Mouse (Mus musculus): ENCODE measurements around the gene Camk2n1. TPM values are rescaled to one million over a fixed set of nuclear protein-coding genes. Genes with fewer than 3 reads are reported as not detected.

Gene Camk2n1
- polyA plus RNA-seq, 1 experiment from 2014 or later: 2.7 TPM

- H3K4me1 ChIP-seq (ENCODE audit: control insufficient read depth, insufficient read depth, low read length): peaks cover 6% of the 10 kb centered on the region
- H3K9me3 ChIP-seq (replicated peaks; ENCODE audit: control insufficient read depth, low read length): no peaks in the 10 kb centered on the region
- no peak for ATAC-seq (replicated peaks; ENCODE audit: insufficient number of reproducible peaks, low FRiP score, low TSS enrichment, low read depth)
- no peak overlapping the region for H3K27ac ChIP-seq (replicated peaks; ENCODE audit: low read depth, low read length)
- H3K36me3 ChIP-seq (replicated peaks; ENCODE audit: control insufficient read depth, insufficient read depth, low read depth, low read length): no peaks in the 10 kb centered on the region
- peaks cover 15% of the 10 kb centered on the region for H3K27me3 ChIP-seq (ENCODE audit: control insufficient read depth, insufficient read depth, low read length)
- DNase-seq (ENCODE audit: low spot score): no peak
- no peak overlapping the region for H3K4me2 ChIP-seq (ENCODE audit: low read depth, low read length)
- no peak overlapping the region for H3K4me3 ChIP-seq (ENCODE audit: low read depth, low read length)
- 61% methylated on average over 12 of the region's 12 CpGs for WGBS
- no peak overlapping the region for H3K9ac ChIP-seq (replicated peaks; ENCODE audit: low read length)
Measured at GRCm38 (mm10) chr4:138449636-138450314, 4.3 kb upstream of the Camk2n1 start.

- H3K9me3 ChIP-seq (replicated peaks; ENCODE audit: control insufficient read depth, low read length): no peaks in the 10 kb centered on the region
- peaks cover 6% of the 10 kb centered on the region for H3K4me1 ChIP-seq (ENCODE audit: control insufficient read depth, insufficient read depth, low read length)
- H3K36me3 ChIP-seq (replicated peaks; ENCODE audit: control insufficient read depth, insufficient read depth, low read depth, low read length): no peaks in the 10 kb centered on the region
- WGBS: 19% methylated on average over 15 of the region's 15 CpGs
- ATAC-seq (replicated peaks; ENCODE audit: insufficient number of reproducible peaks, low FRiP score, low TSS enrichment, low read depth) (no peak), DNase-seq (ENCODE audit: low spot score) (no peak)
- H3K27ac ChIP-seq (replicated peaks; ENCODE audit: low read depth, low read length): no peak overlapping the region
- H3K4me2 ChIP-seq (ENCODE audit: low read depth, low read length): no peak overlapping the region
- no peak overlapping the region for H3K9ac ChIP-seq (replicated peaks; ENCODE audit: low read length)
- no peak overlapping the region for H3K4me3 ChIP-seq (ENCODE audit: low read depth, low read length)
- H3K27me3 ChIP-seq (ENCODE audit: control insufficient read depth, insufficient read depth, low read length): peaks cover 22% of the 10 kb centered on the region
Measured at GRCm38 (mm10) chr4:138452306-138453096, 1.6 kb upstream of the Camk2n1 start.

- Histone ChIP-seq H3K4me1 (ENCODE audit: control insufficient read depth, insufficient read depth, low read length) (peaks cover 6% of the 10 kb centered on the region), H3K27ac (replicated peaks; ENCODE audit: low read depth, low read length) (no peak overlapping the region), H3K4me2 (ENCODE audit: low read depth, low read length) (peak overlapping the region; percentile 99), H3K9me3 (replicated peaks; ENCODE audit: control insufficient read depth, low read length) (no peaks in the 10 kb centered on the region), H3K36me3 (replicated peaks; ENCODE audit: control insufficient read depth, insufficient read depth, low read depth, low read length) (no peaks in the 10 kb centered on the region), H3K4me3 (ENCODE audit: low read depth, low read length) (peak overlapping the region; percentile 77), H3K27me3 (ENCODE audit: control insufficient read depth, insufficient read depth, low read length) (peaks cover 24% of the 10 kb centered on the region), H3K9ac (replicated peaks; ENCODE audit: low read length) (peak overlapping the region; percentile 82; the same call in 1 of the 2 replicates)
- ATAC-seq (replicated peaks; ENCODE audit: insufficient number of reproducible peaks, low FRiP score, low TSS enrichment, low read depth) (peak; percentile 44), DNase-seq (ENCODE audit: low spot score) (peak; percentile 57)
- WGBS: 4% methylated on average over 19 of the region's 19 CpGs
Measured at GRCm38 (mm10) chr4:138453097-138453752, 889 bp upstream of the Camk2n1 start.

GRCm38 (mm10) chr4:138454571-138455140, 542 bp downstream of the Camk2n1 start:
- Histone ChIP-seq H3K4me2 (ENCODE audit: low read depth, low read length) (peak overlapping the region; percentile 99), H3K27ac (replicated peaks; ENCODE audit: low read depth, low read length) (peak overlapping the region; percentile 59), H3K36me3 (replicated peaks; ENCODE audit: control insufficient read depth, insufficient read depth, low read depth, low read length) (no peaks in the 10 kb centered on the region), H3K27me3 (ENCODE audit: control insufficient read depth, insufficient read depth, low read length) (peaks cover 26% of the 10 kb centered on the region), H3K9ac (replicated peaks; ENCODE audit: low read length) (peak overlapping the region; percentile 82), H3K9me3 (replicated peaks; ENCODE audit: control insufficient read depth, low read length) (no peaks in the 10 kb centered on the region), H3K4me1 (ENCODE audit: control insufficient read depth, insufficient read depth, low read length) (peaks cover 6% of the 10 kb centered on the region), H3K4me3 (ENCODE audit: low read depth, low read length) (peak overlapping the region; percentile 77)
- under 1% methylated on average over 68 of the region's 78 CpGs for WGBS
- DNase-seq (ENCODE audit: low spot score) (peak; percentile 64), ATAC-seq (replicated peaks; ENCODE audit: insufficient number of reproducible peaks, low FRiP score, low TSS enrichment, low read depth) (no peak)

DNA sequence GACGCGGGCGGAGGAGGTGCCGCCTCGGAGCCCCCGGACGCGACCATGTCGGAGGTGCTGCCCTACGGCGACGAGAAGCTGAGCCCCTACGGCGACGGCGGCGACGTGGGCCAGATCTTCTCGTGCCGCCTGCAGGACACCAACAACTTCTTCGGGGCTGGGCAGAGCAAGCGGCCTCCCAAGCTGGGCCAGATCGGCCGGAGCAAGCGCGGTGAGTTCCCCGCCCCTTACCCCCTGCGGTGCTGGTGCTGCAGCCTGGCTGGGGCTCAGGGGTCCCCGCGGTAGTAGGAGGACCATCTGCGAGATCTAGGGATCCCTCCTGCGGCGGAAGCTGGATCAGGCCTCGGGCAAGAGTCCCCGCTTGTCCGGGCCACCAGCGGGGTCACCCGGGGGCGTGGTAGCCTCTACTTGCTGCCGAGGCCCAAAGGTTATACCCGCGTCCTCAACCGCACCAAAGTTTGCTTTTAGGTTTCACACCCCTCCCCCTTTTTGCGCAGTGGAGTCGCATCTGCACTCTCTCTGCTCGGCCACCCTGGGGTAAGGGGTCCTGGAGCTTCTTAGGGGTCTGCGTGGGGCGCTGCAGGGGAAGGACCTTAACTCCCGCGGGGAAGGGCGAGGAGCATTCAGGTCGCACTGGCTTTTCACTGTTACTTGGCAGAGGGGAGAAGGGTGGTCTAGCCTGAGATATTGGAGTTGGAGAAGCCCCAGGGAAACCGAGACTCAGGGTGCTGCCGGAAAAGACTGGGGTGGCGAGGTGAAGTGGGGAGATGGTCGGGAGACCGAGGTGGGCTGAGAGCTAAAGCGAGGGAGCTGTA, 1.2 kb downstream of the Camk2n1 start:
- peaks cover 6% of the 10 kb centered on the region for H3K4me1 ChIP-seq (ENCODE audit: control insufficient read depth, insufficient read depth, low read length)

DNA sequence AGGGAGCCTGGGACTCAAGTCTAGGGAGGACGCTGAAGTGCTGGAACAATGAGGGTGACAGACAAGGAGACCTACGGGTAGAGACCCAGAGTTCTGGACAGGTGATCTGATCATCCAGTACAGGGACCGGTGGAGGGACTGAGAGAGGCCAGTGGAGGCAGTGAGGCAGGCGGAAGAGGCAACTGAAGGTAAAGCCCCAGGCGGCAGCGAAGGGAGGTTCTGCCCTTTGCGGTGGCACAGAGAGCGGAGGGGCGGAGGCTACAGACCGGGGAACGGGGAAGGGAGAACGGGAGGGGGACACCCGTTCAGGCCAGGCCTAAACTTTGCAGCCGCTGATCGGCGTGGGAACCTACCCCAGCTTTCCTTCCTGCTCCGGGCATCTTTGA, 1.8 kb downstream of the Camk2n1 start:
- H3K36me3 ChIP-seq (replicated peaks; ENCODE audit: control insufficient read depth, insufficient read depth, low read depth, low read length): no peaks in the 10 kb centered on the region
- H3K4me1 ChIP-seq (ENCODE audit: control insufficient read depth, insufficient read depth, low read length): peaks cover 6% of the 10 kb centered on the region

More for the DNA sequence above, 1.2 kb downstream of the Camk2n1 start:
- peak; percentile 47 for DNase-seq (ENCODE audit: low spot score)
- WGBS: under 1% methylated on average over 54 of the region's 58 CpGs
- no peaks in the 10 kb centered on the region for H3K9me3 ChIP-seq (replicated peaks; ENCODE audit: control insufficient read depth, low read length)
- peak overlapping the region; percentile 77 for H3K4me3 ChIP-seq (ENCODE audit: low read depth, low read length)
- H3K36me3 ChIP-seq (replicated peaks; ENCODE audit: control insufficient read depth, insufficient read depth, low read depth, low read length): no peaks in the 10 kb centered on the region
- peak overlapping the region; percentile 59 for H3K27ac ChIP-seq (replicated peaks; ENCODE audit: low read depth, low read length)
- peaks cover 26% of the 10 kb centered on the region for H3K27me3 ChIP-seq (ENCODE audit: control insufficient read depth, insufficient read depth, low read length)
- H3K4me2 ChIP-seq (ENCODE audit: low read depth, low read length): peak overlapping the region; percentile 99
- H3K9ac ChIP-seq (replicated peaks; ENCODE audit: low read length): peak overlapping the region; percentile 82
- ATAC-seq (replicated peaks; ENCODE audit: insufficient number of reproducible peaks, low FRiP score, low TSS enrichment, low read depth): no peak

DNA sequence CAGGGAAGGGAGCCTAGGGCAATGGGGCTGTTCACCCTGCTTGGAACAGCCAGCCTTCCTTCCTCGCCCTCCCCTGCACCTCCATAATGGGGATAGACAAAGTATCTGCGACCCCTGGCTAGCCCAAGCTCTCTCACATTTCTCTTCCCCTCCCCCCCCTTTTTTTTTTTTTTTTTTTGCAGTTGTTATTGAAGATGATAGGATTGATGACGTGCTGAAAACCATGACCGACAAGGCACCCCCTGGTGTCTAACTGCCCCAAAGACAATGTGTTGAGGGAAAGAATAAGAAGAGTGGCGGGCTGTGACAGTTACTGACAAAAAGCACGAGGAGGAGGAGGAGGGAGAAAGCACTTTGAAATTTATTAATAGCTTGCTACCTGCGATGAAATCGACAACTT, 2.4 kb downstream of the Camk2n1 start:
- WGBS: 7% methylated on average over 7 of the region's 8 CpGs
- ATAC-seq (replicated peaks; ENCODE audit: insufficient number of reproducible peaks, low FRiP score, low TSS enrichment, low read depth) (no peak), DNase-seq (ENCODE audit: low spot score) (no peak)
- peak overlapping the region; percentile 82; the same call in 1 of the 2 replicates for H3K9ac ChIP-seq (replicated peaks; ENCODE audit: low read length)
- H3K4me3 ChIP-seq (ENCODE audit: low read depth, low read length): peak overlapping the region; percentile 77
- H3K4me1 ChIP-seq (ENCODE audit: control insufficient read depth, insufficient read depth, low read length): peaks cover 6% of the 10 kb centered on the region
- H3K9me3 ChIP-seq (replicated peaks; ENCODE audit: control insufficient read depth, low read length): no peaks in the 10 kb centered on the region
- H3K36me3 ChIP-seq (replicated peaks; ENCODE audit: control insufficient read depth, insufficient read depth, low read depth, low read length): no peaks in the 10 kb centered on the region
- no peak overlapping the region for H3K27ac ChIP-seq (replicated peaks; ENCODE audit: low read depth, low read length)
- H3K27me3 ChIP-seq (ENCODE audit: control insufficient read depth, insufficient read depth, low read length): peaks cover 21% of the 10 kb centered on the region
- peak overlapping the region; percentile 99 for H3K4me2 ChIP-seq (ENCODE audit: low read depth, low read length)

More for the DNA sequence above, 1.8 kb downstream of the Camk2n1 start:
- H3K4me2 ChIP-seq (ENCODE audit: low read depth, low read length): peak overlapping the region; percentile 99
- no peaks in the 10 kb centered on the region for H3K9me3 ChIP-seq (replicated peaks; ENCODE audit: control insufficient read depth, low read length)
- no peak overlapping the region for H3K27ac ChIP-seq (replicated peaks; ENCODE audit: low read depth, low read length)
- peaks cover 26% of the 10 kb centered on the region for H3K27me3 ChIP-seq (ENCODE audit: control insufficient read depth, insufficient read depth, low read length)
- no peak for DNase-seq (ENCODE audit: low spot score)
- peak overlapping the region; percentile 82 for H3K9ac ChIP-seq (replicated peaks; ENCODE audit: low read length)
- no peak for ATAC-seq (replicated peaks; ENCODE audit: insufficient number of reproducible peaks, low FRiP score, low TSS enrichment, low read depth)
- peak overlapping the region; percentile 77 for H3K4me3 ChIP-seq (ENCODE audit: low read depth, low read length)
- WGBS: 0% methylated on average over 15 of the region's 17 CpGs
